Mouse (Mus musculus): Measurements from ENCODE around the gene Eps8l3. TPM values are rescaled to one million over a fixed set of nuclear protein-coding genes. Genes with fewer than 3 reads are reported as not detected.

Gene Eps8l3
- polyA plus RNA-seq, 1 experiment from 2014 or later: 1.9 TPM

GRCm38 (mm10) chr3:107835301-107835700, 41.7 kb upstream of the Eps8l3 start:
- Histone ChIP-seq H3K4me1 (ENCODE audit: control insufficient read depth, low read depth, low read length) (no peaks in the 10 kb centered on the region; the same call in 1 of the 2 replicates), H3K27ac (ENCODE audit: low read length) (no peak overlapping the region), H3K4me3 (ENCODE audit: low read depth, low read length) (no peak overlapping the region), H3K9ac (ENCODE audit: low read depth, low read length) (no peak overlapping the region), H3K27me3 (ENCODE audit: control insufficient read depth, insufficient read depth, low read depth, low read length) (no peaks in the 10 kb centered on the region), H3K4me2 (ENCODE audit: low read depth, low read length) (no peak overlapping the region), H3K36me3 (ENCODE audit: control insufficient read depth, insufficient read depth) (no peaks in the 10 kb centered on the region), H3K9me3 (replicated peaks; ENCODE audit: control insufficient read depth, low read length) (no peaks in the 10 kb centered on the region)
- WGBS (ENCODE audit: insufficient replicate concordance): 71% methylated on average over 5 of the region's 5 CpGs
- no peak for ATAC-seq (ENCODE audit: low read depth)

- Histone ChIP-seq H3K27ac (ENCODE audit: low read length) (no peak overlapping the region), H3K36me3 (ENCODE audit: control insufficient read depth, insufficient read depth) (no peaks in the 10 kb centered on the region), H3K4me2 (ENCODE audit: low read depth, low read length) (no peak overlapping the region), H3K9ac (ENCODE audit: low read depth, low read length) (no peak overlapping the region), H3K27me3 (ENCODE audit: control insufficient read depth, insufficient read depth, low read depth, low read length) (no peaks in the 10 kb centered on the region), H3K9me3 (replicated peaks; ENCODE audit: control insufficient read depth, low read length) (no peaks in the 10 kb centered on the region), H3K4me3 (ENCODE audit: low read depth, low read length) (no peak overlapping the region), H3K4me1 (ENCODE audit: control insufficient read depth, low read depth, low read length) (no peaks in the 10 kb centered on the region)
- 70% methylated on average over 5 of the region's 5 CpGs for WGBS (ENCODE audit: insufficient replicate concordance)
- ATAC-seq (ENCODE audit: low read depth): no peak
Measured at GRCm38 (mm10) chr3:107839855-107840254, 37.2 kb upstream of the Eps8l3 start.

- Histone ChIP-seq H3K27ac (ENCODE audit: low read length) (no peak overlapping the region), H3K4me1 (ENCODE audit: control insufficient read depth, low read depth, low read length) (no peaks in the 10 kb centered on the region), H3K4me2 (ENCODE audit: low read depth, low read length) (no peak overlapping the region), H3K9ac (ENCODE audit: low read depth, low read length) (no peak overlapping the region), H3K9me3 (replicated peaks; ENCODE audit: control insufficient read depth, low read length) (no peaks in the 10 kb centered on the region), H3K4me3 (ENCODE audit: low read depth, low read length) (no peak overlapping the region), H3K36me3 (ENCODE audit: control insufficient read depth, insufficient read depth) (no peaks in the 10 kb centered on the region), H3K27me3 (ENCODE audit: control insufficient read depth, insufficient read depth, low read depth, low read length) (no peaks in the 10 kb centered on the region)
- WGBS (ENCODE audit: insufficient replicate concordance): 65% methylated on average over 7 of the region's 7 CpGs
- no peak for ATAC-seq (ENCODE audit: low read depth)
Measured at GRCm38 (mm10) chr3:107840855-107841254, 36.2 kb upstream of the Eps8l3 start.

DNA sequence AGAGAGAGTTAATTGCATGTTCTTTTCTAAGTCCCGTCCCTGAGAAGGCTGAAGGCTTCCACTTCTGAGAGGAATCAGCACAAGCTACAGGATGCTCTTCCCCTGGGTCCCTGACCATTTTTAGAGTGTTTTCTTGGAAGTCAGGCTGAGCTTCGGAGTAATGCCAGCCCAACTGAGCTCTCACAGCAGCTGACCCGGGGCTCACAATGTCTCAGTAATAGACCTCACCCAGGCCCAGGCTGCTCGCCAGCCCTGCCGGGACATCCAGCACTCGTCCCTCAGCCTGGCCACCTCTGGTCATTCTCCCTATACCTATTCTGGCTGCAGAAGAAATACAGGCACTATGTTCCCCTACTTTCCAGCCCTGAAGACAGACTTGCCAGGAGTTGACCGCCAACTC, 35.7 kb upstream of the Eps8l3 start:
- Histone ChIP-seq H3K4me2 (ENCODE audit: low read depth, low read length) (no peak overlapping the region), H3K4me3 (ENCODE audit: low read depth, low read length) (no peak overlapping the region), H3K9me3 (replicated peaks; ENCODE audit: control insufficient read depth, low read length) (no peaks in the 10 kb centered on the region), H3K36me3 (ENCODE audit: control insufficient read depth, insufficient read depth) (no peaks in the 10 kb centered on the region), H3K9ac (ENCODE audit: low read depth, low read length) (no peak overlapping the region), H3K27me3 (ENCODE audit: control insufficient read depth, insufficient read depth, low read depth, low read length) (no peaks in the 10 kb centered on the region), H3K4me1 (ENCODE audit: control insufficient read depth, low read depth, low read length) (no peaks in the 10 kb centered on the region), H3K27ac (ENCODE audit: low read length) (no peak overlapping the region)
- 61% methylated on average over 7 of the region's 7 CpGs for WGBS (ENCODE audit: insufficient replicate concordance)
- ATAC-seq (ENCODE audit: low read depth): no peak

GRCm38 (mm10) chr3:107843406-107843805, 33.6 kb upstream of the Eps8l3 start:
- Histone ChIP-seq H3K9ac (ENCODE audit: low read depth, low read length) (no peak overlapping the region), H3K4me1 (ENCODE audit: control insufficient read depth, low read depth, low read length) (no peaks in the 10 kb centered on the region), H3K27me3 (ENCODE audit: control insufficient read depth, insufficient read depth, low read depth, low read length) (no peaks in the 10 kb centered on the region), H3K27ac (ENCODE audit: low read length) (no peak overlapping the region), H3K4me3 (ENCODE audit: low read depth, low read length) (no peak overlapping the region), H3K9me3 (replicated peaks; ENCODE audit: control insufficient read depth, low read length) (no peaks in the 10 kb centered on the region), H3K36me3 (ENCODE audit: control insufficient read depth, insufficient read depth) (no peaks in the 10 kb centered on the region), H3K4me2 (ENCODE audit: low read depth, low read length) (no peak overlapping the region)
- 64% methylated on average over 3 of the region's 3 CpGs for WGBS (ENCODE audit: insufficient replicate concordance)
- no peak for ATAC-seq (ENCODE audit: low read depth)

DNA sequence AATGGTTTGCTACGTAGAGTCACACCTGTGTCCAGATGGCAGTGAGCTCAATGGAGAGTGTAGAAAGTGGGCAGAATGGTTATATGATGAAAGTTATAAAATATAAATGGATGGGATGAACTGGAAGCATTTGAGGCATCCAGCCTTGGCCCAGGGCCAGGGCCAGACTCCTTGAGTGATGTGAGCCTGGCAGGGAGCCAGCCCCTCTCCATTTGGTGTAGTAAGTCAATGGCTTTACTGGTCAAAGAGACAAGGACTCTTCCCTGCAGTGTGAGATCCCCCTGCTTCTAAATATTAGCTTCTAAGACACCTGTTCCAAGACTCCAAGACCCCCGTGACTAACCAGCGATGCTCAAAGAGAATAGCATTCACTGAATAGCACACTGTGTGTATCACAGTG, 33.0 kb upstream of the Eps8l3 start:
- H3K4me1 ChIP-seq (ENCODE audit: control insufficient read depth, low read depth, low read length): no peaks in the 10 kb centered on the region
- no peak for ATAC-seq (ENCODE audit: low read depth)
- H3K27me3 ChIP-seq (ENCODE audit: control insufficient read depth, insufficient read depth, low read depth, low read length): no peaks in the 10 kb centered on the region
- H3K4me2 ChIP-seq (ENCODE audit: low read depth, low read length): no peak overlapping the region
- H3K27ac ChIP-seq (ENCODE audit: low read length): no peak overlapping the region
- no peak overlapping the region for H3K4me3 ChIP-seq (ENCODE audit: low read depth, low read length)
- H3K36me3 ChIP-seq (ENCODE audit: control insufficient read depth, insufficient read depth): no peaks in the 10 kb centered on the region
- H3K9me3 ChIP-seq (replicated peaks; ENCODE audit: control insufficient read depth, low read length): no peaks in the 10 kb centered on the region
- 69% methylated on average over 3 of the region's 3 CpGs for WGBS (ENCODE audit: insufficient replicate concordance)
- no peak overlapping the region for H3K9ac ChIP-seq (ENCODE audit: low read depth, low read length)

DNA sequence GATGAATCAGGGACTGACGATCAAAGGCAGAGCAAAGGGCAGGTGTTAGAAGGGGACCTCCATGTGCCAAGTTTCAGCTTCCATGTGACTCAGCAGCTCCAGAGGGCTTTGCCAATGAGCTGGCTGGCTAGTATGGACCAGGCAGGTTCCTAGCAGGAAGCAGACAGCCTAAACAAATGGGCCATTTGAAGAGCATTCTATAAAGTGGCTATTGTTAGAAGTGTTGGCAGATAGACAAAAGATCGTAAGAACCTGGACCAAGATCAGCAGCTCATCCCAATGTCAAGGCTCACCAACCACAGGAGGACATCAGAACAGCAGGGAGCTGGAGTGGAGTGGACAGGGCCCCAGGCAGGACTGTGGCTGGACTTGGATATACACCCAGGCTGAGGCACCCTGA, 32.5 kb upstream of the Eps8l3 start:
- Histone ChIP-seq H3K36me3 (ENCODE audit: control insufficient read depth, insufficient read depth) (no peaks in the 10 kb centered on the region), H3K27me3 (ENCODE audit: control insufficient read depth, insufficient read depth, low read depth, low read length) (no peaks in the 10 kb centered on the region), H3K27ac (ENCODE audit: low read length) (no peak overlapping the region), H3K4me2 (ENCODE audit: low read depth, low read length) (no peak overlapping the region), H3K9ac (ENCODE audit: low read depth, low read length) (no peak overlapping the region), H3K9me3 (replicated peaks; ENCODE audit: control insufficient read depth, low read length) (no peaks in the 10 kb centered on the region), H3K4me1 (ENCODE audit: control insufficient read depth, low read depth, low read length) (peaks cover 3% of the 10 kb centered on the region), H3K4me3 (ENCODE audit: low read depth, low read length) (no peak overlapping the region)
- 59% methylated on average over 2 of the region's 2 CpGs for WGBS (ENCODE audit: insufficient replicate concordance)
- no peak for ATAC-seq (ENCODE audit: low read depth)

DNA sequence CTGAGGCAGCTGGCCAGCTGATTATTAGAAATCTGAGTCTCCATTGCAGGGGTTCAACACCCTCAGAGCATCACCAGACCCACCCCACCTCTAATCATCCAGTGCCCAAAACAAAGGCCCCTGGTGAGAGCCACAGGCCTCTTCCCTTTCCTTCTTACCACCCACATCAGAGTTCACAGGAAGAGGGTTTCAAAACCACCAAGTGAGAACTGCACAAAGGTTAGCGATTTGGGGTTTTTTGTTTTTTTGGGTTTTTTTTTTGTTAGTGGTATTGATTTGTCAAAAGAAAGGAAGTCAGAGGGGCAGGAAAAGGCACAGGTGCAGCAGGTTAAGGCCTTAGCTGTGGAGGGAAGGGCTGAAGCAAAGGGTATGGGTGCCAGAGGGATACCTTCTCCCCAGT, 30.9 kb upstream of the Eps8l3 start:
- Histone ChIP-seq H3K9ac (ENCODE audit: low read depth, low read length) (no peak overlapping the region), H3K4me2 (ENCODE audit: low read depth, low read length) (no peak overlapping the region), H3K27ac (ENCODE audit: low read length) (no peak overlapping the region), H3K9me3 (replicated peaks; ENCODE audit: control insufficient read depth, low read length) (no peaks in the 10 kb centered on the region), H3K4me1 (ENCODE audit: control insufficient read depth, low read depth, low read length) (peaks cover 13% of the 10 kb centered on the region), H3K36me3 (ENCODE audit: control insufficient read depth, insufficient read depth) (no peaks in the 10 kb centered on the region), H3K4me3 (ENCODE audit: low read depth, low read length) (no peak overlapping the region), H3K27me3 (ENCODE audit: control insufficient read depth, insufficient read depth, low read depth, low read length) (no peaks in the 10 kb centered on the region)
- 8% methylated on average over 1 of the region's 1 CpGs for WGBS (ENCODE audit: insufficient replicate concordance)
- no peak for ATAC-seq (ENCODE audit: low read depth)

- 26% methylated on average over 3 of the region's 3 CpGs for WGBS (ENCODE audit: insufficient replicate concordance)
- Histone ChIP-seq H3K27me3 (ENCODE audit: control insufficient read depth, insufficient read depth, low read depth, low read length) (no peaks in the 10 kb centered on the region), H3K4me1 (ENCODE audit: control insufficient read depth, low read depth, low read length) (peaks cover 13% of the 10 kb centered on the region), H3K9ac (ENCODE audit: low read depth, low read length) (no peak overlapping the region), H3K9me3 (replicated peaks; ENCODE audit: control insufficient read depth, low read length) (no peaks in the 10 kb centered on the region), H3K4me2 (ENCODE audit: low read depth, low read length) (no peak overlapping the region), H3K4me3 (ENCODE audit: low read depth, low read length) (no peak overlapping the region), H3K36me3 (ENCODE audit: control insufficient read depth, insufficient read depth) (no peaks in the 10 kb centered on the region), H3K27ac (ENCODE audit: low read length) (no peak overlapping the region)
- ATAC-seq (ENCODE audit: low read depth): no peak
Measured at GRCm38 (mm10) chr3:107846835-107847234, 30.2 kb upstream of the Eps8l3 start.

- no peaks in the 10 kb centered on the region for H3K9me3 ChIP-seq (replicated peaks; ENCODE audit: control insufficient read depth, low read length)
- no peaks in the 10 kb centered on the region for H3K36me3 ChIP-seq (ENCODE audit: control insufficient read depth, insufficient read depth)
- WGBS (ENCODE audit: insufficient replicate concordance): 52% methylated on average over 4 of the region's 4 CpGs
- H3K4me2 ChIP-seq (ENCODE audit: low read depth, low read length): no peak overlapping the region
- H3K4me3 ChIP-seq (ENCODE audit: low read depth, low read length): no peak overlapping the region
- peaks cover 13% of the 10 kb centered on the region for H3K4me1 ChIP-seq (ENCODE audit: control insufficient read depth, low read depth, low read length)
- H3K9ac ChIP-seq (ENCODE audit: low read depth, low read length): no peak overlapping the region
- H3K27me3 ChIP-seq (ENCODE audit: control insufficient read depth, insufficient read depth, low read depth, low read length): no peaks in the 10 kb centered on the region
- H3K27ac ChIP-seq (ENCODE audit: low read length): no peak overlapping the region
- ATAC-seq (ENCODE audit: low read depth): no peak
Measured at GRCm38 (mm10) chr3:107848126-107848525, 28.9 kb upstream of the Eps8l3 start.
